Mouse (Mus musculus): ENCODE measurements around the gene Itsn1. TPM values are rescaled to one million over a fixed set of nuclear protein-coding genes. Genes with fewer than 3 reads are reported as not detected.

Itsn1 gene
- polyA plus RNA-seq, 1 experiment from 2014 or later, result 60.2 TPM

DNA sequence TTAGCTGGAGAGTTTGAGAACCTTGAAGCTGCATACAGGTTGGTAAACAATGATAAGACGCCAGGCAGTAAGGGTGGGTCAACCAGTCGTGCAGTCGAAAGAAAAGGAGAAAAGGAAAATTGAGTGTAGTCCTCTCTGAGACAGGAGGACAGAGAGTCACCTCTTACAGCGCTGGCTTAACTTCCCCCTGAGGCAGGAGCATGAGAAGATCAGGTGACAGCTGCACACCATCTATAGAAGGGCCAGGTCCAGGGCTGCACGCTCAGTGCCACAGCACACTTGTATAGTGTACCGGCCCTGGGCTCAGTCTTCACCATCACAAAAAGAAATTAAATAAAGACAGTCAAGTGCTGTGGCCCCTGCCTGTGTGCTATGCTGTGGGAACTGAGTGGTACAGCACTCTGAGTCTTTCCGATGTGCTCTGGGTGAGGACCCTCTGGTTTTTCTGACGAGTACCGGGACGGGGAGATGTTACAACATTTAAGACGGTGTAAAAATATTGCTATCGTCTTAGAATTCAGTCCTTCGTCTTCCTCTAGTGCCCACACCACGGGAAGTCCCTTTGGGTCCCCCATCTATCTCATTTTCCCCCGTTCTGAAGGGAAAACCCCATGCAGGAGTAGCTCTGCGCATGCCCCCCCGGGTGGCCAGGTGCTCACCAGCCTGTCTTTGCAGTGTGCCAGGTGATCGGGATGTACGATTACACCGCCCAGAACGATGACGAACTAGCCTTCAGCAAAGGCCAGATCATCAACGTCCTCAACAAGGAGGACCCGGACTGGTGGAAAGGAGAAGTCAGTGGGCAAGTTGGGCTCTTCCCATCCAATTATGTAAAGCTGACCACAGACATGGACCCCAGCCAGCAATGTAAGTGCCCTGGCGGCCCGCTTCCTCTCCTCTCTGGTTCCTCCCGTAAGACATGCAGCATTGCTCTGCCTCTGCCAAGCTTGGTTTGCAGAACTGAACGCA is 140.1 kb downstream of the Itsn1 start:
- Histone ChIP-seq H3K27me3 (no peaks in the 10 kb centered on the region), H3K9me3 (no peaks in the 10 kb centered on the region), H3K4me3 (no peak overlapping the region), H3K4me2 (no peak overlapping the region), H3K9ac (no peak overlapping the region), H3K27ac (replicated peaks) (no peak overlapping the region), H3K36me3 (peaks cover 35% of the 10 kb centered on the region), H3K4me1 (replicated peaks) (0 out of 2 replicates have a peak, but pooled peaks cover 6% of the 10 kb centered on the region)
- 89% methylated on average over 28 of the region's 28 CpGs for WGBS
- ATAC-seq (ENCODE audit: low FRiP score, low read depth), result no peak

DNA sequence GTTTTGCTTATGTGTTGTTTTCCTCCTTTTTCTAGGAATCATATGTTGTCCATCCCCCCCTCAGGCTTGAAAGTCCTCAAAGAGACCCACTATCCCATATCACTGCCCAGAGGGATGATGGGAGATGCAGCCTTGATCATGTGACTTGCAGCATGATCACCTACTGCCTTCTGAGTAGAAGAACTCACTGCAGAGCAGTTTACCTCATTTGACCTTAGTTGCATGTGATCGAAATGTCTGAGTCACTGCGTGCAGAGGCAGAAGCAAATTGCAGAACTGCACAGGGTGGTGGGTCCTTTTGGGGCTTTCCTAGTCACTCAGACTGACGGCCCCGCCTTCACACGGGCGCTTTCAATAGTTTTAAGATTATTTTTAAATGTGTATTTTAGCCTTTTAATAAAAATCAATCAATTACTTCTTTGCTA is 141.1 kb downstream of the Itsn1 start:
- Histone ChIP-seq H3K27ac (replicated peaks) (no peak overlapping the region), H3K4me3 (no peak overlapping the region), H3K9me3 (no peaks in the 10 kb centered on the region), H3K4me2 (no peak overlapping the region), H3K36me3 (peaks cover 35% of the 10 kb centered on the region), H3K27me3 (no peaks in the 10 kb centered on the region), H3K4me1 (replicated peaks) (peaks cover 6% of the 10 kb centered on the region; the same call in 1 of the 2 replicates), H3K9ac (no peak overlapping the region)
- no peak for ATAC-seq (ENCODE audit: low FRiP score, low read depth)
- 97% methylated on average over 6 of the region's 6 CpGs for WGBS

DNA sequence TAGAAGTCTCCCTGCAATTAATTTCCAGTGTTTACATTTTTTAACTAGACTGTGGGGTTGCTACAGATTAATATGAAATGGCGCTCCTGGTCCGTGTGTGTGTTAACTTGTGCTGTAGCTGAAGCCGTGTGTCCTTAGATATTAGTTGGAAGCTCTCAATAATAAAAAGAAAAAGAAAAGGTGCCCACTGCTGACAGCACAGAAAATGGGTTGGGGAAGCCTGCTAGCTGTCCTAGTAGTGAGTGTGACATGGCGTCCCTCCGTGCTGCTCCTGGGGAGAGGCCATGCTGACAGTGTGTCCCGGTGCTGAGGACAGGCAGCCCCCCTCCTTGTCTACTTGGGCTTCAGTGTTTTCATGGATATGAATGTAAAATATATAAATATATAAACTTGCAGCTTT is 142.1 kb downstream of the Itsn1 start:
- Histone ChIP-seq H3K4me2 (no peak overlapping the region), H3K27ac (replicated peaks) (no peak overlapping the region), H3K4me3 (no peak overlapping the region), H3K9me3 (no peaks in the 10 kb centered on the region), H3K27me3 (no peaks in the 10 kb centered on the region), H3K9ac (no peak overlapping the region), H3K36me3 (peaks cover 35% of the 10 kb centered on the region), H3K4me1 (replicated peaks) (peaks cover 14% of the 10 kb centered on the region)
- ATAC-seq (ENCODE audit: low FRiP score, low read depth), result no peak
- WGBS, result 93% methylated on average over 6 of the region's 6 CpGs

DNA sequence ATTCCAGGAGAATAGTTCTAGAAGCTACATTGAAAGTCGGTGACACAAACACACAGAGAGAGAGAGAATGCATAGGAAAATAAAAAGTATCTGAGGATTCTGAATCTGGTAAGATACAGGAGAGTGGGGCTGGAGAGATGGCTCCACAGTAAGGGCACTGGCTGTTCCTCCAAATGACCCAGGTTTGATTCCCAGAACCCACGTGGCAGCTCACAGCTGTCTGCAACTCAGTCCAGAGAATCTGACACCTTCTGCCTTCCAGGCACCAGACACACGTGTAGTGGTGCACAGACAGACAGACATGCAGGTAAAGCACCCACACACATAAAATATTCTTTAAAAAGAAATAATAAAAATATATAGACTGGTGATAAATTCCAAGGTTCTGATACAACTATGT is 144.6 kb downstream of the Itsn1 start:
- 87% methylated on average over 3 of the region's 3 CpGs for WGBS
- Histone ChIP-seq H3K4me1 (replicated peaks) (peaks cover 8% of the 10 kb centered on the region), H3K4me3 (no peak overlapping the region), H3K27me3 (no peaks in the 10 kb centered on the region), H3K36me3 (peaks cover 24% of the 10 kb centered on the region), H3K4me2 (no peak overlapping the region), H3K9ac (no peak overlapping the region), H3K27ac (replicated peaks) (no peak overlapping the region), H3K9me3 (no peaks in the 10 kb centered on the region)
- ATAC-seq (ENCODE audit: low FRiP score, low read depth), result no peak

DNA sequence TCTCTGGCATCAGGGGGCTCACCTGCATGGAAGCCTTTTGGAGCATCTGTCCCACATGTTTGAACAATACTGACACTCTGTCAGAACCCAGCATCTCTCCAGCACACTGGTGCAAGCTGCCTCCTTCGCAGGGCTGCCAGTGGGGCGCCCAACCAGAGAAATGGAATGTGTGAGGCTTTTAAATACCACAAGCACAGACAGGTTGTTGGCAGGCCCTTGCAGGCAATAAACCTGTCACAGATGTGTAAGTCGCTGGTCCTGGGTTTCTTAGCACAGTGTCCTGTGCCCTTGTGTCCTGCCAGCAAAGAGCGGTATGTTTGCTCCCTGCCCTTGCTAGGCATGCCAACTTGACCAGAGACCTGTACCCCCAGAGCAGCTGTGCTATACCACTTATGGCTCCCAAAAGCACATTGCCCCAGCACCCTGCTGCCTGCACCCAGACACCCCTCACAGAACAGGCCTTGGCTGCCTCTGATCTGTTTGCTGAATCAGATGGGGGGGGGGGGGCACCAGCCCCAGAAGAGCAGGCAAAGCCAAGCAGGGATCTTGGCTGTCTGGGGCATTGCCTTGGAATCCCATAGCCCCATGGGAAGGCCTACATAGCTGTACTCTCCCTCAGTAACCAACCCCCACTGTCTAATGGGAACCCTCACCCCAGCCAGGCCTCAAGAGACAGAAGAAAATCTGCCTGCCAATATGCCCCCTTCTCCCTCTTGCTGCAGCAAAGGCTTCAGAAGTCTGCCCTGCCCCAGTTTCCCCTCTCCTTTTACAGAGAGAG is 146.7 kb downstream of the Itsn1 start:
- 62% methylated on average over 4 of the region's 4 CpGs for WGBS
- Histone ChIP-seq H3K27me3 (no peaks in the 10 kb centered on the region), H3K9ac (no peak overlapping the region), H3K4me3 (no peak overlapping the region), H3K9me3 (no peaks in the 10 kb centered on the region), H3K36me3 (peaks cover 15% of the 10 kb centered on the region), H3K4me1 (replicated peaks) (peaks cover 8% of the 10 kb centered on the region), H3K27ac (replicated peaks) (peak overlapping the region; percentile 20; the same call in 1 of the 2 replicates), H3K4me2 (no peak overlapping the region)
- ATAC-seq (ENCODE audit: low FRiP score, low read depth), result peak; percentile 17; the same call in 1 of the 2 replicates

DNA sequence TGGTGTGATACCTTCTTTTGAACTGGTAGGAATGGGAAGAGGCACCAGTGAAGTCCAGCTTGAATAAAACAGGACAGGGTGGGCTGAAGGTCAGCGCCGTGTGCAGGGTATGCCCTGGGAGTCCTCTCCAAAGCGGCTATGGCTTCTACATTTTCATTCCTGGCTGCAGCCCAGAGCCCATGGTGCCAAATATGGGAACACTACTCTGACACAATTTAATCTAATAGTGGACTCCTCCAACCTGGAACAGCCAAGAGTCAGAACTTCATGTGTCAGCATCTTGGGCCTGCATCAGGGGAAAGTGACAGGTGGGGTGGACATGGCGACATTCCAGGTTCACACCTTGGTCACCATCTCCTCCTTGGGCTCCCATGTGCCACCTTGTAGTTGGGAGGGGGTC is 147.4 kb downstream of the Itsn1 start:
- Histone ChIP-seq H3K4me2 (no peak overlapping the region), H3K36me3 (peaks cover 18% of the 10 kb centered on the region), H3K27me3 (no peaks in the 10 kb centered on the region), H3K4me3 (no peak overlapping the region), H3K9me3 (no peaks in the 10 kb centered on the region), H3K27ac (replicated peaks) (no peak overlapping the region), H3K9ac (no peak overlapping the region), H3K4me1 (replicated peaks) (peaks cover 8% of the 10 kb centered on the region)
- no peak for ATAC-seq (ENCODE audit: low FRiP score, low read depth)
- 84% methylated on average over 4 of the region's 4 CpGs for WGBS

DNA sequence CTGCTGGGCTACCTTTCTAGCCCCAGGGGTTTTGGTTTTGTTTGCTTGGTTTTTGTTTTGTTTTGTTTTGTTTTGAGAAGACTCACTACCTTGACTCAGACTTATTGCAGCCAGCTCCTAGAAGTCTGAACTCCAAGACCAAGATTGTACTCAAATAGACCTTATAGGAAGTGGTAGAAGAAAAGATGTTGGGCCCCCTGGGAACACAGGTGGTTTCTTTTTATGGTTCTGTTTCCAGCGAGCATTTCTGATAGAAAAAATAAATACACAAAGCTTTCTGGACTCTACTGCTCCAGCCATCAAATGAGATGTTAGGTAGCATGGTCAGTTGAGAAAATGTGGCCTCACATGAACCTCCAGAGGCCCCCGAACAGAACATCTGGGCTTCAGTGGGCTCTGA is 150.0 kb downstream of the Itsn1 start:
- no peak for ATAC-seq (ENCODE audit: low FRiP score, low read depth)
- Histone ChIP-seq H3K36me3 (peaks cover 10% of the 10 kb centered on the region; the same call in 1 of the 2 replicates), H3K4me1 (replicated peaks) (peaks cover 8% of the 10 kb centered on the region), H3K4me2 (no peak overlapping the region), H3K27ac (replicated peaks) (no peak overlapping the region), H3K9ac (no peak overlapping the region), H3K27me3 (no peaks in the 10 kb centered on the region), H3K4me3 (no peak overlapping the region), H3K9me3 (no peaks in the 10 kb centered on the region)
- 78% methylated on average over 2 of the region's 2 CpGs for WGBS

DNA sequence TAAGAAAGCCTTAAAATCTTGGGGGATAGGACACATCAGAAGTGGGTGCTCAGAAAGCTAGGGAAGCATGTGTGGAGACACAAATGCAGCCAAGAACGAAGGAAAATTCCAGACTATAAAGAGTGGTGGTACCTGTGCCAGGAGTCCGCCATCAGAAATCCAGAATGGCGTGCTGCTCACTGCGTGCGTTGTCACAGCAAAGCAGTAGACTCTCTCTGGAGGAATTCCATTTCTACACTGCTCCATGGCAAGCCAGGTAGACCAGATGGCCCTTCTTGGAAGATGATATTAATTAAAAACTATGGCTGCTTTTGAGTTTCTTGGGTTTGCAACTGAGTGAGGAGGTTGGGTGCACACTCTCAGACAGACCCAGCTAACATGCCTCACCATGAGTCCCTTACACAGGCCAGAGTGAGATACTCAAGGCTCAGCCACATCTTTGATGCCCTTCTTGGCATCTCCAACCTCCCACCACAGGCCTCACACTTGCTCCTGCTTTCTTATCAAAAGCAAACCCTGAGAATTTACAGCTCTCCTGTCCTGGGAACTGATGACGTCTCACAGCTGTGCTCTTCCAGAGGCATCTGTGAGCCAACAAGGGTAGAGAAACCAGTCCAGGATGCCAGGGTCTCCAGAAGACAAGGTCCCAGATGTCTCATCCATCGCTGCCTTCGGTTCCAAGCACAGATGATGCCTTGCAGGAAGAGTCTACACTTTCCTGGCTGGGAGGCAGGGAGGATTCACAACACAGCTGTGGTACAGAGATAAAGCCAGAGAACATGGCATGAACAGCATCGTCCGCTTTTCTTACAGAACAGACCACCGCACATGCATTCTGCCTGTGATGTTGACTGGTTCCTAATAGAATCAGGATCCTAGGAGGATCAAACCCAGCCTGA is 152.0 kb downstream of the Itsn1 start:
- WGBS, result 95% methylated on average over 11 of the region's 11 CpGs

DNA sequence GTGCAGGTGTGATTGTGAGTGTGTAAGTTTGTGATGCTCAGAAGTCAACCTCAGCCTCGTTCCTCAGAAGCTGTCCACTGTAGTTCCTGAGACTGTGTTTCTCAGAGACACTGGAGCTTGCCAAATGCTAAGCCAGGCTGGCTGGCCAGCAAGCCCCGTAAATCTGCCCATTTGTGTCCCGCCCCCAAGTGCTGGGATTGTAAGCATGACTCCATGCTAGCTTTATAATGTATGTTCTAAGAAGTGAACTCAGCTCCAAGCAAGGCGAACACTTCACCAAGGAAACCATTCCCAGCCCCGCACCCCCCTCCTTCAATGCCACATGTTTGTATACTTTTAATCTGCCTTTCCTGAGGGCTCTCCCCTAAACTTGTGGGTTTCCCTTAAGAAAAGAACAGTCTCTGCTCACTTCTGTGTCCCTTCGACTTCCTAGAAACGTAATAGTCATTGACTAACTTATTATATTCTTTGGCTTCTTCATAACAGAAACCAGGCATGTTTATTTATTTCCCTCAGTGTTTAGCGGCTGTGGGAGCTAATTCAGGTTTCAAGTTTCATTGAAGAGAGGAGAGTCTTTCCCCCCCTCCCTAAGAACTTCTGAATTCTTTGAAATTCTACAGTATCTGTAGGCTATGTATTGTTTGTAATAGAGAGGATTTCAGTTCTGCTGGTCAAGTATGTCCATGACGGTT is 153.2 kb downstream of the Itsn1 start:
- ATAC-seq (ENCODE audit: low FRiP score, low read depth), result no peak

More for the DNA sequence above, 152.0 kb downstream of the Itsn1 start:
- Histone ChIP-seq H3K9ac (no peak overlapping the region), H3K4me3 (no peak overlapping the region), H3K36me3 (peaks cover 10% of the 10 kb centered on the region; the same call in 1 of the 2 replicates), H3K4me2 (no peak overlapping the region), H3K27ac (replicated peaks) (no peak overlapping the region; the same call in 1 of the 2 replicates), H3K9me3 (no peaks in the 10 kb centered on the region), H3K4me1 (replicated peaks) (peaks cover 9% of the 10 kb centered on the region), H3K27me3 (no peaks in the 10 kb centered on the region)
- ATAC-seq (ENCODE audit: low FRiP score, low read depth), result no peak

DNA sequence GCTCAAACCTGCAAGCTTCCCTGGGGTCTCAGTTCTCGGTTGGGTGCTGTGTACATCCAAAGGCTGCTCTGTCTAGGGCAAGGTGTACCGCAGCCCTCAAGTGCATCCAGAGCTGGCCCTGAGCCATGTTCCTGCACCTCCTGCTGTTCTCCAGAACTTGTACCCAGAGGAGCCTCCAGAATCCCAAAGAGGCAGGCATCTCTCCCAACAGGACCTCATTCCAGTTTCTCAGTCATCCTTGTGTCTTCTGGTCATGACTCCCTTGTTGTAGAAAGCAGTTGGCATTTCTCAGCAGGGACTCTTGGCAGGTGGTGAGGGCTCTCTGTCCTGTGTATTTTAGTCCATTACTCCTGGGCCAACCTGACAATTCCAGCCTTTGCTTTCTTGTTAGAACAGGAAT is 154.6 kb downstream of the Itsn1 start:
- no peak overlapping the region for H3K9ac ChIP-seq
- H3K4me2 ChIP-seq, result no peak overlapping the region
- H3K4me1 ChIP-seq (replicated peaks), result peaks cover 9% of the 10 kb centered on the region
- no peak overlapping the region for H3K4me3 ChIP-seq
- H3K9me3 ChIP-seq, result no peaks in the 10 kb centered on the region
- no peaks in the 10 kb centered on the region for H3K27me3 ChIP-seq
- no peak overlapping the region for H3K27ac ChIP-seq (replicated peaks)
- WGBS, result 89% methylated on average over 2 of the region's 2 CpGs
- peaks cover 22% of the 10 kb centered on the region for H3K36me3 ChIP-seq
- no peak for ATAC-seq (ENCODE audit: low FRiP score, low read depth)

More for the DNA sequence above, 153.2 kb downstream of the Itsn1 start:
- Histone ChIP-seq H3K4me3 (no peak overlapping the region), H3K9me3 (no peaks in the 10 kb centered on the region), H3K36me3 (peaks cover 12% of the 10 kb centered on the region; the same call in 1 of the 2 replicates), H3K4me1 (replicated peaks) (peaks cover 9% of the 10 kb centered on the region), H3K27ac (replicated peaks) (no peak overlapping the region), H3K27me3 (no peaks in the 10 kb centered on the region), H3K4me2 (no peak overlapping the region), H3K9ac (no peak overlapping the region)
- WGBS, result 73% methylated on average over 9 of the region's 9 CpGs

DNA sequence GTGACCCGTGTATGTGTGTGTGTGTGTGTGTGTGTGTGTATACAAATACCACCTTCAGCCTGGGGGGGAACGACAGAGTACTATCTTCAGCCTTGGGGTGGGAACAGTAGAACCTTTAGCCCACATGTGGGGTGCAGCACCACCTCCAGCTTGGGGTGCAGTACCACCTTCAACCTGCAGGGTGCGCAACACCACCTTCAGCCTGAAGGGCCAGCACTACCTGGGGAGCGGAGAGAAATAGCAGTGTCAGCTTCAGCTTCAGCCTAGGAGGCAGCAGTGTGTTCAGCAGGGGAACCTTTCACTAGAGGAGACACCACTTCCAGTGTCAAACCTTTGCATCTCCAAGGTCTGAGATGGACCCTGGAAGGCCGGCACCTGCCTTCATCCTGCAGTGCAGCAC is 155.1 kb downstream of the Itsn1 start:
- ATAC-seq (ENCODE audit: low FRiP score, low read depth), result no peak
- Histone ChIP-seq H3K4me2 (no peak overlapping the region), H3K4me1 (replicated peaks) (peaks cover 9% of the 10 kb centered on the region), H3K9me3 (no peaks in the 10 kb centered on the region), H3K9ac (no peak overlapping the region), H3K27me3 (no peaks in the 10 kb centered on the region), H3K27ac (replicated peaks) (no peak overlapping the region), H3K36me3 (peaks cover 22% of the 10 kb centered on the region), H3K4me3 (no peak overlapping the region)
- WGBS, result 63% methylated on average over 5 of the region's 5 CpGs
